Mouse (Mus musculus): Measurements from ENCODE around the gene Fat3. TPM values are rescaled to one million over a fixed set of nuclear protein-coding genes. Genes with fewer than 3 reads are reported as not detected.

Fat3 gene
- not detected in 2 replicates for total RNA-seq (2015)
- not detected in 2 replicates for total RNA-seq (2017)

- ATAC-seq (replicated peaks; ENCODE audit: poor library complexity): no peak
Measured at GRCm38 (mm10) chr9:16501186-16501711, at the start of gene Fat3. Gene Fat3 (minus strand): TSS chr9:16501285.

GRCm38 (mm10) chr9:16532884-16533283 is 31.8 kb upstream of the Fat3 start:
- ATAC-seq (replicated peaks; ENCODE audit: poor library complexity): no peak

DNA sequence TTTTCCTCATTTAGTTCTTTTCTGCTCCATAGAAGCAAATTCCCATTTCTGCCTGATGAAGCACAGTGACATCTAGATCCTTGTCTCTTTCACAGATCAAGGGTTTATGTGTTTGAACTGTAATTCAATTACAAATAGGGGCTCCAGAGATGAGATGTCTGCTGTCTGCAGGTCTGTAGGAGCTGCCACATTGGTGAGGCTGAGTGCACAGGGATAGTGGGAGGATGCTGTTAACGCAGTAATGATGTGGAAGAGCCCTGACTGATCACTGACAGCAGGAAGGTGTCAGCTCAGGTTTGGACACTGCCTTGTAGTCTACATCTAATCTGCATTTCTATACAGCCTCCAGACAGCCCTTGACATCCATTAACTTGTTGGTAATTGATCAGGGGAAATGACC is 16.5 kb upstream of the Fat3 start:
- no peak for ATAC-seq (replicated peaks; ENCODE audit: poor library complexity)

- ATAC-seq (replicated peaks; ENCODE audit: poor library complexity): no peak
Measured at GRCm38 (mm10) chr9:16512005-16512404, 10.9 kb upstream of the Fat3 start.

- ATAC-seq (replicated peaks; ENCODE audit: poor library complexity): no peak
Measured at GRCm38 (mm10) chr9:16503776-16504175, 2.7 kb upstream of the Fat3 start.

GRCm38 (mm10) chr9:16502673-16503343 is 1.7 kb upstream of the Fat3 start:
- no peak for ATAC-seq (replicated peaks; ENCODE audit: poor library complexity)

DNA sequence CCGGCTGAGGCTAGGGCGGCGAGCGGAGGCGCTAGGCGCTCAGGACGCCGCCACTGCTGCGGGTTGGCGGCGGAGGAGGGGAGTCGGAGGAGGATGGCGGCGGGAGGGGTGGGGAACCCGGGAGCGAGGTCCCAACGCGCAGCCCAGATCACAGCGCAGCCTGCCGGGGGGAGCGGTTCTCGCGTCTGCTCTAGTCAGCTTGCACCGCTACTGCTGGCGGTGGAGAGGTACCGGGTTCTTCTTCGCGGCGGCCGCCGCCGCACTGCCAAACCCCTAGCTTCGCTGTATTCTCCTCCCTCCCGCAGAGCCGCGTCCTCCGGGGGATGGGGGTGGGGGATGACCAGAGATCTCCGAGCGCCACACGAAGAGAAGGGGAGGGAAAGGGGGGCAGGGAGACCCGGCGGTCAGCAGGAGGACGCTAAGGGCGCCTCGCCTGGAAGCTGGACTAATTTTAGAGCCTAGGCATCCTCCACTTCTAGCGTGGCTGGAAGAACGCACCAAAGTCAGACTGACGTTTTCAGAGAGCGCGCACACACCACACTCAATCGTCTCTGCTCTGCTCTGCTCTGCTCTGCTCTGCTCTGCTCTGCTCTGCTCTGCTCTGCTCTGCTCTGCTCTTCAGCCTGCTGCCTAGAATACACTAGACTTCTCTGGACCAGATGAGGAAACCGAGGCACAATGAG is 1.0 kb upstream of the Fat3 start:
- ATAC-seq (replicated peaks; ENCODE audit: poor library complexity): peak; percentile 42

DNA sequence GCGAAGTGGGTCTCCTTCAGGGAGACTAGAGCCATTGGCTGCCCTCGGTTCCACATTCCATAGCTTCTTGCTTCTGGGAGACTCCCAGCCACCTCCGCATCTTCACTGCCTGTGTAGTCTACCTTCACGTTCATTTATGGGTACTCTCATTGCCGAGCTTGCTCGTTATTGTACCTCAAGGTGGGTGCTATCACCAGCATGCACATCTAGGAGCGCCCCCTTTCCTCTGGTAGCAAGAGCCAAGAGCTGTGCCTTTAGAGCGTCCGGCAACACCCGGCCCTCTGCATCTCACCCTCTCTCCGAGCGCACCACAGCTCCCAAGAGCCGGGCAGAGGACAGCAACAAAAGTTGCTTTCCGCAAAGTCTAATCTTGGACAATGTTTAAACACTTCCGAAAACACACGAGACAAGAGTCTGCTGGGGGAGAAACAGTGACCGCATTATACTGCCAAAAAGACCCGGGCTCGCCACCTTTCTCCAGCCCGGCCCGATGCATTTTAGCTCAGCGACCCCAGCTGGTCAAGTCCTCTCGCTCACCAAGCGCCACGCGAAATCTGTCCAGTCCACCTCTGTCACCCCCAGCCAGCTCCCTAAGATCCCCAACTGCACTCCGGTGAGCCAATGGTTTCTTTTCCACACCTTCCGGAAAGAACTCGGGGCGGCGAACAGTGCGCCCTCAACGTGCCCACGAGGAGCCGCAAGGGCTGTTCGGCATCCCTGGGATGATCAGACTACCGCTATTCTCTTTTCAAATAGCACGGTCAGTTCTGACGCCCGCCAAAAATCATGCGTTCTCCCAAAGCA is 501 bp downstream of the Fat3 start:
- ATAC-seq (replicated peaks; ENCODE audit: poor library complexity): 0 out of 2 replicates have a peak, but pooled peaks have one; percentile 14

GRCm38 (mm10) chr9:16499621-16500381 is 1.3 kb downstream of the Fat3 start:
- ATAC-seq (replicated peaks; ENCODE audit: poor library complexity): no peak

GRCm38 (mm10) chr9:16498876-16499275 is 2.2 kb downstream of the Fat3 start:
- ATAC-seq (replicated peaks; ENCODE audit: poor library complexity): no peak

GRCm38 (mm10) chr9:16497361-16497760 is 3.7 kb downstream of the Fat3 start:
- no peak for ATAC-seq (replicated peaks; ENCODE audit: poor library complexity)

- ATAC-seq (replicated peaks; ENCODE audit: poor library complexity): no peak
Measured at GRCm38 (mm10) chr9:16496331-16496730, 4.8 kb downstream of the Fat3 start.

DNA sequence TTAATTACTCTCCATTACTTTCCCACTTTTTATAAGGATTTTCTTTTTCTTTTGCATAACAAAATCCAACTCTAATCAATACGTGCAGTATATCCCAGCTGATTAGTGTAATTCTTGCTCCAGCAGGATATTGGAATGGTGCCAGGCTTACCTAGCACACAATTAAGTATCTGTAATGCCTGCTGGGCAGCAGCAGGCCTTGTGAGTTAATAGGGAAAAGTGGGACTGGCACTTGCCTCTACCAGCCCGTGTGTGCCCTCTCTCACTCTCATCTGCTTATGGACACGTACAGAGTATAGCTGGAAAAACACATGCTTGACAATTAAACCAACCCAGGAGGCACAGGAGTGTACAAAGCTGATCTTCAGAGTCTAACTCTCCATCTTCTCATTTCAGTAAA is 11.4 kb downstream of the Fat3 start:
- ATAC-seq (replicated peaks; ENCODE audit: poor library complexity): no peak

DNA sequence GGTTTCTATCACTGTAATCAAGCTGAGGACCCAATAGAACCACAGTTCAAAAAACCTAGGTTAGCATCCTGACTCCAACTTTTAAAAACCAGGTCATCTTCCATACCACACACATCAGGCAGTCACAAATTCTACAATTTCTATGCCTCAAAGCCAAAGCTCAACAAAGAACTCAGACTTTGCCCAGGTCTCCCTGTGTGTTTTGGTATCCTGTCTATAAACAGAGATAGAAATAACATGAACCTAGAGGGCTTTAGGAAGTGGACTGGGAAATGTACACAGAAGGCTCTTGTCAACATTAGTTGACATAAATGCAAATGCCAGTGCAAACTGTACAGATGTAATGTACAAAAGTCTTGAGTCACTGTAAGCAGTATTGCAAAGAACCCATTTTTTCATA is 13.5 kb downstream of the Fat3 start:
- ATAC-seq (replicated peaks; ENCODE audit: poor library complexity): no peak

DNA sequence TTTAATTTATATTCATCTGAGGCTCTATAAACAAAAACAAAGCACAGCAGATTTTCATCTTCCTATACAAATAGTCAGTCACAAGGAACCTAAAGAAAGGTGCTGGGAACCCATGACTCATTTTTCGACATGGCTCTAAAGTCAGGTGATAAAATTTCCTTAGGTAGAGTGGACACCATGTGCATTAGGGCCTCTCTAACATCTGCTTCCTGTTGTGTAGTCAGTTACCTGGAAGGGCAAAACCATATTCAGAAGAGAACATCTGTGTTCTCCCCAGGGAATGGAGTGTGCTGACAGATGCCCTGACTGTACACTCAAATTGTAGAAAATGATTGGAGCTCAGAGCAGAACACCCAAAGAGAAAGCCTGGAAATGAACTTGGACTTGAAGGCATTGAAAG is 14.9 kb downstream of the Fat3 start:
- ATAC-seq (replicated peaks; ENCODE audit: poor library complexity): no peak

DNA sequence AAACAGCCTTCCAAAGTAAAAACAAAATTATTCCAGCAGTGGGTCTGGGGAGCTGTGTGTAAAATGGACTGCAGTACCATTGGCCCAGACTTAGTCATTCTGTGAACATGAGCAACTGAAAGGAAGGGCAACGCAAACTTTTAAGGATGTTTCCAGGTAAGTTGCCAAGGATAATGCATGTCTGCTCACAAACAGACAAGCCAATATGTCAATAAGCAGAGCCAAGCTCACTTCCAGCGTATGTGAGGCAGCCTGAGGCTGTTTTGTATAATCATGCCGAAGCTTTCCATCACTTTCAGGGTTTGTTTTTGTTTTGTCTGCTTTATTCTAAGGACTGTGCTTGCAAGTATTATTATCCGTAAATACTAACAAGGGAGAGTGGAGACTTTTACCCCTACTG is 15.9 kb downstream of the Fat3 start:
- ATAC-seq (replicated peaks; ENCODE audit: poor library complexity): no peak

DNA sequence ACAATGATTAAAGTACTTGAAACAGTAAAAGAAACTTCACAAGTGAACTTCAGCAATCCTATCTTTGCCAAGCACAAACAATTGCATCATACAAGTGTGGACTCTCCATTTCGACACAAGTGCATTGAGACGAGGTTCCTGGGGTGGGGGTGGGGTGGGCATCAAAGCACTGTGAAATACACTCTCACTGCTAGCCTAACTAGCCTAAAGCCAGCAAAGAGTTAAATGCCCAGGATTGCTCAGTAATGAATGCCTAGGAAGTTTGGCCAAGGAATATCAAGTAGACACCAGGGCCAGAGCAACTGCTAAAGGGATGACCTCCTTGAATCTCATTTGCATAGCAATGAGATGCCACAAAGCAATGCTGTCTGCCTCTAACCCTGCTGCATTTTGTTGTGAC is 16.3 kb downstream of the Fat3 start:
- ATAC-seq (replicated peaks; ENCODE audit: poor library complexity): no peak

DNA sequence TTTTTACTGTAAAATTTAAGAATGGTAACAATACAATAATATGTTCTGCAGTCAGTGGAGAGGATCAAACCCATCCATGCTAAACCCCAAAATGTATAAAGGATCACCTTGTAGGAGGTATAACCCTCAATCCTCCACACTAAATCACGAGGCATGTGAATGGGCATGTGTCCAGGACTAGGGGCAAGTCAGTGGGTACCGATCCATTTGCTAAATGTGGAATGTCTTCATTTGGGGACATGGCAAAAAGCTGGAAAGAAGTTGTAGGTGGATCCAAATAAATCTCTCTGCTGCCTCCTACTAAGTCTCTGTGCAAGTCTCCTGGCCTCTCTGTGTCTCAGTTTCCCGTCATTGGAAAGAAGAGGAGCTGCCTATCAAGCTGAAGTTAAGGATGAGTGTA is 39.6 kb downstream of the Fat3 start:
- no peak for ATAC-seq (replicated peaks; ENCODE audit: poor library complexity)

DNA sequence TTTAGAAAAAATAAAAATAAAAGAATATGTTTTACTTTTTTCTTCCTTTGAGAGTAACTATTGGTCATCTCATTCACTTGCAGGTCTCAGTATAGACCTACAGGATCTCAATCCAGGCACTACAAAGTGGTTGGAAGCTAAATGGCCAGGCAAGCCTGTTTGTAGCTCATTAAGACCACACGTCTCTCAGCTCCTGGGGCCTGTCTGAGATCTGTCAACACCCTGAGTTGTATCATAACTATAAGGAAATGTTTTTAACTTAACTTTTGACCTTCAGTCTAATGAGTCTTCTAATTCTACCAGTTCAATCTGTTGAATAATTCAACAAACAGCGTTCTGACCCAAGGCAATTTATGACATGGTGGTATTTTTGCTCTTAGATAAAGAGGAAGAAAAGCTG is 40.5 kb downstream of the Fat3 start:
- no peak for ATAC-seq (replicated peaks; ENCODE audit: poor library complexity)

DNA sequence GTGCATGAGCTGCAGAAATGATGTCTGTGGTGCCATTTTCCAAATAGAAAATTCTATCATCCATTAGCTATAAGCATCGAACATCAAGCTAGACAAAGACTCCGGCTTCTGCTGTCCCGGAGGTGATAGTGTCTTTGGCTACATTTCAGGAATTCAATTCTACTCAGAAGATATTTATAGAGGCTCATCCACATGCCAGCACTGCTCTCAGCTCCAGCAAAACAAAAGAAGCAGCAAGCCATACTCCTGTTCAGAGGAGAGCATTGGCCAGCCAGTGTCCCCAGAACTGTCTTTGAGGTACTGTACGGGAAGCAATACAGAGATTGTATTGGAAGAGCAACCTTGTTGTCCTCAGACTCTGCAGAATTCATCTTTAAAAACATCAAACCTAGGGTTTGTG is 59.2 kb downstream of the Fat3 start:
- no peak for ATAC-seq (replicated peaks; ENCODE audit: poor library complexity)

DNA sequence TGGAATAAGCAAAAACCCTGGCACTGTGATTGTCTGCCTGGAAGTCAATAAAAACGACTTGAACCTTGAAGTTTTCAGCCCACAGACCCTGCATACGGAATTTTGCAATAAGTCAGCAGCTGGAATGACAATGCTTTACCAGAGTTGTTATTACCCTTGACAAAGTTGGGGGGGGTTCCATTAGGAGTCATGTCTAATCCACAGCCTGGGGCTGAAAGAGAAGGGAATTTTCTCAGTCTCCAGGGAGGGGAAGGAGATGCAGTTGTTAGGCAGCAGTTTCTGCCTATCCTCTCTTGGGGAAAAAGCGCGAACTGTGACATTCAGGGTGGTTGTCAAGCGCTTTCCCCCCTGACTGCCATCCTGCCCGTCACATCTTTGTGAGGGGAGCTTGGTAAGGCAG is 60.4 kb downstream of the Fat3 start:
- no peak for ATAC-seq (replicated peaks; ENCODE audit: poor library complexity)
